Mouse (Mus musculus) adrenal gland, adult 18-20 months (tissue): ENCODE measurements around the gene Baz1b. TPM values are rescaled to one million over a fixed set of nuclear protein-coding genes. Genes with fewer than 3 reads are reported as not detected.

Experiments used
- DNase-seq, 2 experiments: peaks; one replicate each; pipeline ENCODE4 v3.0.0; 2021 to 2022; ENCODE audit warnings: low spot score in 2 of 2
- total RNA-seq, 2 experiments: library from RNA; stranded (reverse); gene quantifications; 1 replicate in 1 of 2; 2 replicates in 1 of 2; pipeline ENCODE4 v1.2.3; 2021

The Baz1b gene
- total RNA-seq, 2 experiments from 2014 or later = 79.1 to 88.7 TPM

- DNase-seq = no peak
Measured at GRCm38 (mm10) chr5:135230186-135230585, 43.1 kb downstream of the Baz1b start.

- no peak for DNase-seq
Measured at GRCm38 (mm10) chr5:135233166-135233920, 46.3 kb downstream of the Baz1b start.

GRCm38 (mm10) chr5:135236571-135236970 lies 49.5 kb downstream of the Baz1b start:
- DNase-seq = peak; percentile 57 to 59

GRCm38 (mm10) chr5:135238832-135239231 lies 51.8 kb downstream of the Baz1b start:
- no peak for DNase-seq

GRCm38 (mm10) chr5:135241474-135241873 lies 54.4 kb downstream of the Baz1b start:
- DNase-seq = no peak

- DNase-seq = no peak
Measured at GRCm38 (mm10) chr5:135242136-135242535, 55.1 kb downstream of the Baz1b start.

- no peak for DNase-seq
Measured at GRCm38 (mm10) chr5:135242608-135243007, 55.5 kb downstream of the Baz1b start.

GRCm38 (mm10) chr5:135243166-135243565 lies 56.1 kb downstream of the Baz1b start:
- DNase-seq = no peak

- DNase-seq = no peak
Measured at GRCm38 (mm10) chr5:135246531-135246930, 59.5 kb downstream of the Baz1b start.

- no peak for DNase-seq
Measured at GRCm38 (mm10) chr5:135247337-135247736, 60.3 kb downstream of the Baz1b start.

- no peak for DNase-seq
Measured at GRCm38 (mm10) chr5:135248956-135249676, 62.1 kb downstream of the Baz1b start.

GRCm38 (mm10) chr5:135250186-135251078 lies 63.4 kb downstream of the Baz1b start:
- DNase-seq = no peak

- DNase-seq = peak; percentile 89 to 91
Measured at GRCm38 (mm10) chr5:135251079-135251454, 64.0 kb downstream of the Baz1b start, which contains the start of gene Fzd9. Gene Fzd9 (minus strand): TSS chr5:135251230.

- no peak for DNase-seq
Measured at GRCm38 (mm10) chr5:135253741-135254401, 66.8 kb downstream of the Baz1b start.

- no peak for DNase-seq
Measured at GRCm38 (mm10) chr5:135256166-135256565, 69.1 kb downstream of the Baz1b start.

- DNase-seq = no peak
Measured at GRCm38 (mm10) chr5:135257559-135257958, 70.5 kb downstream of the Baz1b start.

GRCm38 (mm10) chr5:135258280-135259150 lies 71.5 kb downstream of the Baz1b start:
- DNase-seq = no peak

- DNase-seq = no peak
Measured at GRCm38 (mm10) chr5:135263866-135264503, 76.9 kb downstream of the Baz1b start.

GRCm38 (mm10) chr5:135264548-135264947 lies 77.5 kb downstream of the Baz1b start:
- DNase-seq = no peak
